Mouse (Mus musculus): Measurements from ENCODE around the gene Cds1.

Gene Cds1

GRCm38 (mm10) chr5:101764554-101765347, at the start of gene Cds1:
Cds1 (plus strand) TSS chr5:101765130.
- peak; percentile 85 for DNase-seq (ENCODE audit: low read depth, low spot score)

- DNase-seq (ENCODE audit: low read depth, low spot score): no peak
Observed at GRCm38 (mm10) chr5:101724216-101724615, 40.7 kb upstream of the Cds1 start.

GRCm38 (mm10) chr5:101724756-101725155, 40.2 kb upstream of the Cds1 start:
- DNase-seq (ENCODE audit: low read depth, low spot score): no peak

DNA sequence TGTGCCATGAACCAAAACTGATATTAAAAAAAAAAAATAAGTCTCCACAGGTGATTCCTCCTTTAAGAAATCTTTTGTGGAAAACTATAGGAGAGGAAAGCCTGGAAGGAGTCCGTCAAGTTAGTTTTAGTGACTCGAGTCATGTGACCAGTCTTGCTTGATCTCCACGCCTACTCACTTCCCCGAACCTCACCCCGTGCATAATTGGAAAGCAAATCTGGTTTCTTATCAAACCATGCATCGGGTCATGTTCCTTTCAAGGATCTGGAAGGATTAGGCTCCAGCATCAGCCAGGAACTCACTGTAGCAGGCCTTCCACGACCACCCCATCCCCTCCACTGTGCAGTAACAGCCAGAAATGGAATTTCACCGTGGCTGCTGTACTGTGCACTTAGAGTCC, 39.2 kb upstream of the Cds1 start:
- DNase-seq (ENCODE audit: low read depth, low spot score): no peak

DNA sequence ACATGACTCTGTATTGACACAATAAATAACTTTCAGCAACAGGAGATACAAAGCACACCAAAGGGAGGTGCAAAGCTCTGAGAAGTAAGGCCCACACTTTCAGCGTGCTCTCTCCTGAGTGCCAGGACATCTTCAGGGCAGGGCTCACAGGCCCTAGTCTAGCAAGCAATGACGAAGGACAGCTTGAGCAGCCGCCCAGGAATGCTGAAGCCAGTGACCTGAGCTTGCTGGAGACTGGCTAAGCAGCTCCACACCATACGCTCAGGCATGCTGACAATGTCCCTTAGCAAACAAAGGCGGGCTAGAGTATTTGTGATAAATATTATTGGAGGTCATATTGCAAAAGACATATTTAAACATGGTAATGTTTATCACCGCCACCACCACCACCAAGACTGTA, 38.6 kb upstream of the Cds1 start:
- no peak for DNase-seq (ENCODE audit: low read depth, low spot score)

DNA sequence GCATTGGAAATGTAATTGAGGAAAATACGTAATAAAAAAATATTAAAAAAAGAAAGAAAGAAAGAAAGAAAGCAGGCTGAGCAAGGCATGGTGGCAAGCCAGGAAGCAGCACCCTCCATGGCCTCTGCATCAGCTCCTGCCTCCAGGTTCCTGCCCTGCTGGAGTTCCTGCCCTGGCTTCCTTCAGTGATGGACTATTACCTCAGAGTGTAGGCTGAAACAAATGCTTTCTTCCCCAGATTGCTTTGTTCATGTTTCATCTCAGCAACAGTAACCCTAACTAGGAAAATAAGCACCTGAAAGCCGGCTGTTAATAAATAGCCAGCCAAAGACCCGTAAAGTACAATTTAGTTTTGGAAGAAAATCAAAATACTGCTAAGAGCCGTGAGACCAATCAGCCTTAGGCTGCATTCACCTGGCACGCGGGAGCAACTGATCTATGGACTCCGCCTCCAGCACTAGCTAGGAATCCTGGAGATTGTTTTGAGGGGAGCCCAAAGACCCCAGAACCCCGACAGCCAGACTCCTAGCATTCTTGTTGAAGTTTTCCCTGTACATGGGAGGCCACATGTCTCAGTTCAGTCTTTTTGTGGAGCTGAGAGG, 36.5 kb upstream of the Cds1 start:
- DNase-seq (ENCODE audit: low read depth, low spot score): no peak

- DNase-seq (ENCODE audit: low read depth, low spot score): no peak
Observed at GRCm38 (mm10) chr5:101737341-101737740, 27.6 kb upstream of the Cds1 start.

DNA sequence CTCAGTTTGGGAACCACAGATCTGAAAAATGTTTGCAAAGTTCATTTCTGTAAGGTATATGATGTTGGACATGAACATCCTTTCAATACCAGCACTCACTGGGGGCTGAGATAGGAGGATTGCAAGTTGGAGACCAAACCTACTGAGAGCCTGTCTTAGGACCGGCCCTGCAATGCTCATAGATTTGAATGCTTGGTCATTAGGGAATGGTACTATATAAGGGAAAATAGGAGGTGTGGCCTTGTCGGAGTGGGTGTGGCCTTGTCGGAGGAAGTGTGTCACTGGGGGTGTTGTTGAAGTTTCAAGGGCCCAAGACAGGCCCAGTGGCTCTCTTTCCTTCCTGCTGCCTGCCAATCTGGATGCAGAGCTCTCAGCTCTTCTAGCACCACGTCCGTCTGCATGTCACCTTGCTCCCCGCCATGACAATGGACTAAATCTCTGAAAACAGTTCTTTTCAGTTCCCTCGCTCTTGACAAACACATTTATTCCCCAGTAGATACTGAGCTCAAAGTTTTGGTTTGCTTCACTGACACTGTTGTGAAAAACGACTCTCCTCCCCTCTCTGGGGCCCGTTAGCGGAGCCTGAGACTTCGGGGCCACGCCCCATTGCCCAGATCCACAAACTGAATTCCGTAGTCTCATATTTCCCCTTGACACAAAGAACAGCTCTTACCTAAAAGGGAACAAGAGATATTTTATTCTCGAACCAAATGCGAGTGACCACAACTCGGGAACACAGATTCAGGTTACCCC, 24.3 kb upstream of the Cds1 start:
- peak; percentile 38 for DNase-seq (ENCODE audit: low read depth, low spot score)

DNA sequence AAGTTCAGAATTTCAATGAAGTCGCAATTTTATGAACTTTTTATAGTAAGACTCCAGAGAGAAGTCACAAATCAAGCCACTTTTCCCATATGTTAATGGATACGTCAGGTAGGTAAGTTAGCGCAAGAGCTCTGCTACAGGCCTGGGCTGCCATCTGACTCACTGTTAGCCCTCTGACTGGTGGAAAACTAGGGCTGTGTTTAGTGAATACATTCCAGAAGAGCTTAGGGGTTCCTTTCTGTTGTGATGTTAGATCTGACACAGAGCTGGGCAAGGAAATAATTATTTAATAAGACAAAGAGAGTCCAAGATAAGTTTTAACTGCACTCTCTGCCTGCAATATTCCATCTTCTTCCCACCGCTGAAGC, 23.7 kb upstream of the Cds1 start:
- DNase-seq (ENCODE audit: low read depth, low spot score): no peak

DNA sequence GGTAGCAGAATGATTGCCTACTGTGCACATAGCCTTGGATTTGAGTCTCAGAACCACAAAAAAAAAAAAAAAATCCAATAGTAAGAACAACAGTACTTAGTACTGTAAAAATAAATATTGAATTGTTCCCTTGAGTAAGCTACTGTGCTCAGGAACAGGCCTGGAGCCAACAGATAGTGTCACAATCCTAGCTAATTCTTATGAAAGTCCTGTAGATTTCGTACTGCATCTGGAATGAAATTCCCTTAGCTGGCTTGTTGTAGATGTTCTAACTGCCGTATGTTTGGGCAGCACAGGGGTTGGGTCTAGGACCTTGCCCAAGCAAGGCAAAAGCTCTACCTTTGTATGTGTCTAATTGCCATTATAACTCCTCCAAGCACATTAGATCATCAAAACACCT, 22.9 kb upstream of the Cds1 start:
- no peak for DNase-seq (ENCODE audit: low read depth, low spot score)

DNA sequence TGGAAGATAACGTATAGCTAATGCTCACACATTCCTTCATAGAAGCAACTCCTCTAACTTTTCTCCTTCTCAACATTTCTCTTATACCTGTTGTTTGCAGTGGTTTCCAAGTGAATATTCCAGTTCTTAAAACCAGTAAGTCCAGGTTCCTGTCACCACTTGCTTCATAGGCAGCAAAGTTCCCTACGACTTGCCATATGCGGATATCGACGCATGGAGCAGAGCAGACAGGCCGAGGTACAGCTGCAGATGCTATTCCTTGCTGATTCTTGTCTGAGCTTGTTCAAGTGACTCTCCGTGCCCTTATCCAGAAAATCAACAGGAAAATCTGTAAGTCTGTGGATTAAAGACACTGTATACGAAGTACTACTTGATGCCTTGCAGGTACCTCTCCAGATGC, 22.5 kb upstream of the Cds1 start:
- DNase-seq (ENCODE audit: low read depth, low spot score): no peak

GRCm38 (mm10) chr5:101744886-101745285, 20.0 kb upstream of the Cds1 start:
- no peak for DNase-seq (ENCODE audit: low read depth, low spot score)

GRCm38 (mm10) chr5:101753680-101754079, 11.2 kb upstream of the Cds1 start:
- no peak for DNase-seq (ENCODE audit: low read depth, low spot score)

- DNase-seq (ENCODE audit: low read depth, low spot score): no peak
Observed at GRCm38 (mm10) chr5:101757669-101758068, 7.3 kb upstream of the Cds1 start.

DNA sequence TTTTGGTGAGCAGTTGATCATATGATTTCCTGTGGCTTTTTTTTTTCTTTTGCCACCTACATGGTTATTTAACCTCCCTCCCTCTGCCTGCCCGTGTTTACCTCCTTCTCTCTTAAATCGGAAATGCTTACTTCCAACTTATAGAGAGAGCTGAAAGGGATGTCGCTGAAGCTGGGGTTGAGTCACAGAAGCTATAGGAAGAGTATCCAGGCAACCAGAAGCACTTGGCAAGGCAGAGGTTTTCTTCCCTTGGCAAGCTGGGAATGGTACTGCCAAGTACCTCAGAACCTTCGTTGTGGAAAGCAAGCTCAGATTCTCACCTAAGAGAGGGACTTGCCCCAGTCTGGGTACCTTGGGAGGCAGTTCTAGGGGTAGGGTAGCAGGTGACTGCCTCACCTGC, 3.2 kb upstream of the Cds1 start:
- no peak for DNase-seq (ENCODE audit: low read depth, low spot score)

GRCm38 (mm10) chr5:101763571-101763970, 1.4 kb upstream of the Cds1 start:
- DNase-seq (ENCODE audit: low read depth, low spot score): peak; percentile 43

DNA sequence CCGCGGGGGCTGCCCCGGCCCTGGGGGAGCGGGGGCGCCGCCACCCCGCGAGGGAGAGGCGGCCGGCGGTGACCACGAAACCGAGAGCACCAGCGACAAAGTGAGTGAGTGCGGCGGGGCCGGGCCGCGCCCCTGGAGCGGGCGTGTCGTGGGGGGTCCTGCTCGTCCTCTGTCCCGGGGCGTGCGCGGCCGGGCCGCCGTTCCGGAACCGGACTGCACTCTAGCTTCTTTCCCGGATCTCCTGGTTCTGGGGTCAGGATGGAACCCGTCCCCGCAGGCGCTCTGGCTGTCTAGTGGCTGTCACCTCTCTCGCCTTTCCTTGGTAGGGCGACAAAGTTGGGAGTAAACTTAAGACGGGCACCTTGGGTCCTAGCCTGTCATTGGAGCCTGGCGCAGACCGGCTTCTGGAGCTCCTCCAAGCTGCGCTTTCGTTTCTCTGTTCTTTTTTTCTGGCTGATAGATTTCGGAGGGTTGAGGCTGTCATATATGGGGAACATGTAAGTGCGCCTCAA, 516 bp downstream of the Cds1 start:
- peak; percentile 44 for DNase-seq (ENCODE audit: low read depth, low spot score)

- DNase-seq (ENCODE audit: low read depth, low spot score): peak; percentile 35
Observed at GRCm38 (mm10) chr5:101766248-101766647, 1.3 kb downstream of the Cds1 start.

GRCm38 (mm10) chr5:101767086-101767485, 2.2 kb downstream of the Cds1 start:
- no peak for DNase-seq (ENCODE audit: low read depth, low spot score)

DNA sequence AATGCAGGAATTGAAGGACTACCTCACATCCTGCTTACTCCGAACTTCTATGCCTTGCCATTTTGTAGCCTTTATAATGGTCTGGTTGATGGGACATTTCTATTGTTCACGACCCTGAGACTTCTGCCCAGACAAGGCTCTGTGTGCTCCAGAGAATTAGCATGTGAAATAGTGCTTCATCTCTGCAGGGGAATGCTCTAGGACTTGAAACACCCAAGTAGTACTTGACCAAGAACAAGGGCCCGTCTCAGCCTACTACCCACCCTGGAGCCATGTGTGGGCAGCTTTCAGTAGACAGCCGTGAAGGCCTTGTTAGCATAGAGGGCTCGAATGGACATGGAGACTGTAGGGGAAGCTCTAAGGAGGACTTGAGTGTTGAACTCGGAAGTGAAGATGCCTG, 2.6 kb downstream of the Cds1 start:
- peak; percentile 35 for DNase-seq (ENCODE audit: low read depth, low spot score)

- no peak for DNase-seq (ENCODE audit: low read depth, low spot score)
Observed at GRCm38 (mm10) chr5:101768558-101768957, 3.6 kb downstream of the Cds1 start.

DNA sequence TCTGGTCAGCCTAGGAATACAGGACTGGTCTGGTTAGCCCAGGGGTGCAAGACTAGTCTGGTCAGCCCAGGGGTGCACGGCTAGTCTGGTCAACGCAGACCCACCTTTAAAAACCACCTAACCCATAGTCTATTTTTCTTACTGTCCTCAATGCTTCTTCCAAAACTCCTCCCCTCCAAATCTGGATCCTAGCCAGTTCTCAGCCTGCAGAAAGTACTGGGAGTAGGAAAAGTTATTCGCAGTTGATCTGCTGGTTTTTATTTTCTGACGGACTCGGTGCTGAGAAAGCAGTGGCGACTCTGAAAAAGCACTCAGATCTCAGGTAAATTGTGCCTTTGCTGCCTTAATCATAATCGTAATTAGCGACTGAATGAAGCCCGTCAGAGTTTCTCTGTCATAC, 7.7 kb downstream of the Cds1 start:
- DNase-seq (ENCODE audit: low read depth, low spot score): no peak

- no peak for DNase-seq (ENCODE audit: low read depth, low spot score)
Observed at GRCm38 (mm10) chr5:101775262-101775661, 10.3 kb downstream of the Cds1 start.
